Mouse (Mus musculus): ENCODE results near the gene Alyref. TPM values are rescaled to one million over a fixed set of nuclear protein-coding genes. Genes with fewer than 3 reads are reported as not detected.

Alyref gene
- total and polyA plus RNA-seq, 3 experiments: 600 to 1,072 TPM; not detected in 1

DNA sequence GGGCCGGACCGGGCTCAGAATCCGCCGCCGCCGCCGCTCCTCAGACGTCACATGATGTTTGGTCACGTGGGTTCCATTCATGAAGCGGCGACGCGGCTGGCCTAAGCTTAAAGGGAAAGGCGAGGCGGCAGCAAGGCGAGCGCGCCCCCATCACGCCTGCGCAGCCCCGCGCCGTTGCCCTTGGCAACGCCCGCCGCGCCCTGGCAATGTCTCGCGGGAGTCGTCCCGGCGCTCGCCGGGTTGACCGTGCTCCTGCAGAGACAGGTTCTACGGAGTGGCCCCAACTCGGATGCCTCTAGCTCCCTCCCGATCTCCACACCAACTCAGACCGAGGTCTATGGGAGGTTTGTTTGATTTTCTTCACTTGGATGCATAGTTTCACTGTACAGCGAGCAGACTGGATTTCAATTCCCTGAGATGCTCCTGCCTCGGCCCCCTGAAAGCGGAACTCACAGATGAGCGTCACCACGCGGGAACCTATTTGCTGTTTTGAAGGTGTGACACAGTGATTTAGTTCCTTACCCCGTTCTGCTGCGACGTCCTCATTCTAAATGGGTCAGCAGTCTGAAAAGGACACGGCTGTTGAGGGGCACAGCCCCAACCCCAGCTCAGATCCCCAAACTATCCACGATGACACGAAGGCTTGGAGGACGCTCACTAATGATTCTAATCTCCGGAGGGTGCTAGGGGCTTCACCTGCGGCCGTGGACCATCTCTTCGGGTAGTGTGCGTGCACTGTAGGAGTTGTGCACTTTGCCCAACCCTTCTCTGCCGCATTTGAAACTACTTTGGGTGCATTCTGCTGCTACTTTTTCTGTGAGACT lies 35.6 kb upstream of the Alyref start, which contains the start of gene Mafg (continued):
- TF ChIP-seq ZKSCAN1 (IDR thresholded peaks at IDR 0.05; ENCODE audit: low read depth, low read length) (no peak), SMC3 (IDR thresholded peaks at IDR 0.05; ENCODE audit: low read depth, low read length) (no peak), CTCF (IDR thresholded peaks at IDR 0.05 in 2 of 3, conservative IDR thresholded peaks at IDR 0.05 in 1 of 3; ENCODE audit: control insufficient read depth in 1 of 3, insufficient read depth in 1 of 3, low read depth in 2 of 3, low read length in 3 of 3, poor library complexity in 1 of 3, severe bottlenecking in 1 of 3) (0 out of 6 replicates have a peak, but pooled peaks of 1 of the 3 experiments have one; percentile 2), ETS1 (IDR thresholded peaks at IDR 0.05; ENCODE audit: low read depth, low read length) (peak; percentile 52; the same call in 1 of the 2 replicates), MAZ (IDR thresholded peaks at IDR 0.05; ENCODE audit: low read depth, low read length) (no peak), GATA1 (IDR thresholded peaks at IDR 0.05; ENCODE audit: low read depth, low read length) (no peak), RCOR1 (IDR thresholded peaks at IDR 0.05; ENCODE audit: low read depth, low read length) (no peak), ZNF384 (IDR thresholded peaks at IDR 0.05; ENCODE audit: low read depth, low read length) (no peak), TBP (IDR thresholded peaks at IDR 0.05; ENCODE audit: low read depth, low read length) (0 out of 2 replicates have a peak, but pooled peaks have one; percentile 25), MEF2A (IDR thresholded peaks at IDR 0.05; ENCODE audit: extremely low read depth, insufficient replicate concordance, low read depth, low read length, poor library complexity, severe bottlenecking) (no peak), MXI1 (IDR thresholded peaks at IDR 0.05; ENCODE audit: low read depth, low read length) (peak; percentile 91), CHD1 (IDR thresholded peaks at IDR 0.05; ENCODE audit: low read depth, low read length) (no peak), MYB (IDR thresholded peaks at IDR 0.05; ENCODE audit: low read depth, low read length) (no peak), JUND (IDR thresholded peaks at IDR 0.05; ENCODE audit: low read depth, low read length) (no peak), ZC3H11A (IDR thresholded peaks at IDR 0.05; ENCODE audit: low read depth, low read length) (no peak), EP300 (IDR thresholded peaks at IDR 0.05; ENCODE audit: low read depth in 1 of 2, low read length in 2 of 2) (0 out of 4 replicates have a peak, but pooled peaks of 1 of the 2 experiments have one; percentile 12), MAX (IDR thresholded peaks at IDR 0.05; ENCODE audit: low read length) (peak; percentile 93), TAL1 (IDR thresholded peaks at IDR 0.05; ENCODE audit: low read length) (no peak), KAT2A (conservative IDR thresholded peaks at IDR 0.05; ENCODE audit: low read depth, low read length) (no peak), SIN3A (IDR thresholded peaks at IDR 0.05; ENCODE audit: low read length) (peak; percentile 94)

- H3K27ac ChIP-seq (ENCODE audit: control insufficient read depth, low read depth, low read length): peak overlapping the region; percentile 78
- peak; percentile 93 for DNase-seq (ENCODE audit: low read depth, low spot score)
- peak overlapping the region; percentile 79 to 87 for H3K4me3 ChIP-seq (ENCODE audit: control insufficient read depth in 1 of 2, insufficient read depth in 1 of 2, low read depth in 2 of 2, low read length in 2 of 2)
- H3K79me2 ChIP-seq (ENCODE audit: control insufficient read depth, insufficient read depth, low read length, poor library complexity): peaks cover 55% of the 10 kb centered on the region
- peaks cover 3 to 39% of the 10 kb centered on the region in 2 experiments; a peak in 3 of 4 replicates for H3K36me3 ChIP-seq (ENCODE audit: control insufficient read depth in 1 of 2, insufficient read depth in 2 of 2, low read length in 2 of 2)
- peak overlapping the region; percentile 98 for H3K9ac ChIP-seq (ENCODE audit: control insufficient read depth, low read depth, low read length, poor library complexity, severe bottlenecking)
- H3K9me3 ChIP-seq (replicated peaks; ENCODE audit: insufficient read depth, low read length): no peaks in the 10 kb centered on the region
- no peaks in the 10 kb centered on the region for H3K27me3 ChIP-seq (ENCODE audit: control insufficient read depth in 1 of 2, insufficient read depth in 2 of 2, low read length in 2 of 2)
- H3K4me1 ChIP-seq (ENCODE audit: control insufficient read depth in 1 of 2, insufficient read depth in 2 of 2, low read length in 2 of 2): peaks cover 26 to 48% of the 10 kb centered on the region in 2 experiments
- TF ChIP-seq USF2 (IDR thresholded peaks at IDR 0.05; ENCODE audit: borderline replicate concordance in 1 of 2, insufficient read depth in 1 of 2, low read depth in 1 of 2, low read length in 2 of 2) (no peak), POLR2AphosphoS2 (IDR thresholded peaks at IDR 0.05; ENCODE audit: low read length) (peak; percentile 70; the same call in 1 of the 2 replicates), ZNF384 (IDR thresholded peaks at IDR 0.05; ENCODE audit: low read depth, low read length) (no peak), POLR2A (IDR thresholded peaks at IDR 0.05; ENCODE audit: control insufficient read depth in 1 of 2, insufficient read depth in 1 of 2, low read depth in 1 of 2, low read length in 2 of 2, poor library complexity in 1 of 2) (peak in 1 of 2 experiments; percentile 80; a peak in 2 of 4 replicates), NRF1 (IDR thresholded peaks at IDR 0.05; ENCODE audit: insufficient read depth, low read depth, low read length, poor library complexity, severe bottlenecking) (peak; percentile 62), KAT2A (conservative IDR thresholded peaks at IDR 0.05; ENCODE audit: low read depth, low read length) (no peak), POLR2AphosphoS5 (IDR thresholded peaks at IDR 0.05; ENCODE audit: borderline replicate concordance, low read depth, low read length) (no peak), EP300 (IDR thresholded peaks at IDR 0.05; ENCODE audit: low read depth in 1 of 2, low read length in 2 of 2) (peak in 1 of 2 experiments; percentile 15; a peak in 1 of 4 replicates), TAL1 (IDR thresholded peaks at IDR 0.05; ENCODE audit: low read length) (no peak), UBTF (IDR thresholded peaks at IDR 0.05; ENCODE audit: borderline replicate concordance, insufficient read depth, low read depth, low read length) (peak; percentile 93; the same call in 1 of the 2 replicates), MAFK (IDR thresholded peaks at IDR 0.05; ENCODE audit: borderline replicate concordance, low read depth, low read length) (peak; percentile 93), MEF2A (IDR thresholded peaks at IDR 0.05; ENCODE audit: extremely low read depth, insufficient replicate concordance, low read depth, low read length, poor library complexity, severe bottlenecking) (no peak), ZKSCAN1 (IDR thresholded peaks at IDR 0.05; ENCODE audit: low read depth, low read length) (no peak), CHD2 (IDR thresholded peaks at IDR 0.05; ENCODE audit: low read length) (no peak), USF1 (IDR thresholded peaks at IDR 0.05; ENCODE audit: low read depth, low read length) (no peak; the same call in 1 of the 2 replicates)
These were observed 34.7 kb upstream of the Alyref start for GRCm38 (mm10) chr11:120632559-120633519.

Data from MEL (cell line).